Mouse (Mus musculus) T-cell, adult 2 months (primary cell): Measurements from ENCODE around the gene Gzmm.
"Not testable (repeated sequence)": the region's sequence is repeated elsewhere in the genome, so short reads cannot be mapped to it uniquely, and the experiment has no call there.

Experiments
- DNase-seq: peaks from one replicate; pipeline ENCODE4 v3.0.0; 2022; ENCODE audit warnings: low spot score

Gene Gzmm

GRCm38 (mm10) chr10:79701443-79702129, 12.8 kb downstream of the Gzmm start:
- DNase-seq: no peak

- not testable (repeated sequence) for DNase-seq
Observed at GRCm38 (mm10) chr10:79702970-79703369, 14.2 kb downstream of the Gzmm start.

- no peak for DNase-seq
Observed at GRCm38 (mm10) chr10:79703541-79703940, 14.7 kb downstream of the Gzmm start.

- peak; percentile 99 for DNase-seq
Observed at GRCm38 (mm10) chr10:79704065-79704969, 15.5 kb downstream of the Gzmm start, which contains the start of gene Bsg. TSS of gene Bsg (plus strand) at chr10:79704491.

GRCm38 (mm10) chr10:79704970-79705360, 16.1 kb downstream of the Gzmm start:
- no peak for DNase-seq

GRCm38 (mm10) chr10:79705951-79706350, 17.1 kb downstream of the Gzmm start:
- DNase-seq: no peak

GRCm38 (mm10) chr10:79706406-79707094, 17.7 kb downstream of the Gzmm start:
- DNase-seq: no peak

GRCm38 (mm10) chr10:79707162-79707561, 18.3 kb downstream of the Gzmm start:
- no peak for DNase-seq

GRCm38 (mm10) chr10:79707759-79708158, 18.9 kb downstream of the Gzmm start:
- DNase-seq: no peak

- no peak for DNase-seq
Observed at GRCm38 (mm10) chr10:79708668-79709067, 19.8 kb downstream of the Gzmm start.

GRCm38 (mm10) chr10:79709307-79709706, 20.5 kb downstream of the Gzmm start:
- DNase-seq: no peak

- peak; percentile 24 for DNase-seq
Observed at GRCm38 (mm10) chr10:79712029-79712428, 23.2 kb downstream of the Gzmm start.

- peak; percentile 69 for DNase-seq
Observed at GRCm38 (mm10) chr10:79712499-79713126, 23.8 kb downstream of the Gzmm start.

- DNase-seq: no peak
Observed at GRCm38 (mm10) chr10:79713163-79713562, 24.3 kb downstream of the Gzmm start.

- DNase-seq: no peak
Observed at GRCm38 (mm10) chr10:79714996-79715395, 26.2 kb downstream of the Gzmm start.

- no peak for DNase-seq
Observed at GRCm38 (mm10) chr10:79716254-79716987, 27.6 kb downstream of the Gzmm start, which contains the start of gene Hcn2. TSS of gene Hcn2 (plus strand) at chr10:79716634.

GRCm38 (mm10) chr10:79716988-79717355, 28.2 kb downstream of the Gzmm start:
- peak; percentile 14 for DNase-seq

GRCm38 (mm10) chr10:79717640-79718357, 29.0 kb downstream of the Gzmm start:
- DNase-seq: no peak

- DNase-seq: no peak
Observed at GRCm38 (mm10) chr10:79721089-79721488, 32.3 kb downstream of the Gzmm start.

- DNase-seq: no peak
Observed at GRCm38 (mm10) chr10:79723047-79723446, 34.2 kb downstream of the Gzmm start.

GRCm38 (mm10) chr10:79723692-79724091, 34.9 kb downstream of the Gzmm start:
- no peak for DNase-seq
